Mouse (Mus musculus) macrophage (primary cell): ENCODE data around the gene Deaf1. TPM values are rescaled to one million over a fixed set of nuclear protein-coding genes. Genes with fewer than 3 reads are reported as not detected.
A peak's percentile ranks its signal among the peaks of the same experiment; 100 is the strongest.

Source experiments
- H3K27ac ChIP-seq: fragments of 350-480 bp; formaldehyde crosslinking; 2 replicates; pipeline ENCODE4 v1.9.0; 2021
- H3K36me3 ChIP-seq: fragments of 350-480 bp; formaldehyde crosslinking; 2 replicates; pipeline ENCODE4 v1.9.0; 2021; ENCODE audit errors: inconsistent target
- H3K4me3 ChIP-seq: fragments of 350-480 bp; formaldehyde crosslinking; 2 replicates; pipeline ENCODE4 v1.9.0; 2021; ENCODE audit errors: inconsistent target
- H3K79me2 ChIP-seq: fragments of 350-480 bp; formaldehyde crosslinking; 2 replicates; pipeline ENCODE4 v1.9.0; 2021; ENCODE audit errors: inconsistent target
- WGBS: methylation state at CpG from one replicate; pipeline ENCODE4 v1.1.7; 2026; ENCODE audit warnings: inconsistent platforms; ENCODE audit not compliant: missing documents; 5-methylcytosine and 5-hydroxymethylcytosine counted together
- polyA plus RNA-seq: library from polyadenylated mRNA; stranded (reverse); fragments of 250-400 nt; gene quantifications from 3 replicates; pipeline ENCODE4 v1.2.4, GENCODE M21; 2018; ENCODE audit warnings: inconsistent platforms

Deaf1 gene
- polyA plus RNA-seq, 1 experiment from 2014 or later, result 14.6 TPM

DNA sequence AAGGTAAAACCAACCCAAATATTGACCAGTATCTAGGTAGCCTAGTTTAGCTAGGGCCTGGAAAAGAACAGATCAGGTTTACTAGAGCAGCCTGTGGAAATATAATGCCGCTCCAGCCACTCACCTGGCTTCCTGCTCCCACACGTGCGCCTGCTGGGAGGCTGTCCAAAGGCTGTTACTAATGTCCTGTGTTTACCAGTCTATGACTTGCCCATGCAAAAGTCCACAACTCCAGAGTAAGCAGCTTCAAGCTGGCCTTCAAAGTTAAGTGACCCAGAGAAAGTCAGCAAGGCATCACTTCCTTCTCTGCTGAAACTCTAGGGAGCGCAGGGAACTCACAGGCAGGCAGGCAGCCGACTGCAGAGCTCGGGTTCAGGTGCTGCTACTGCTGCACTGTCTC is 4.5 kb upstream of the Deaf1 start:
- Histone ChIP-seq H3K4me3 (no peak overlapping the region), H3K79me2 (no peaks in the 10 kb centered on the region; the same call in 1 of the 2 replicates), H3K27ac (no peak overlapping the region), H3K36me3 (peaks cover 33% of the 10 kb centered on the region)
- 90% methylated on average over 6 of the region's 6 CpGs for WGBS

DNA sequence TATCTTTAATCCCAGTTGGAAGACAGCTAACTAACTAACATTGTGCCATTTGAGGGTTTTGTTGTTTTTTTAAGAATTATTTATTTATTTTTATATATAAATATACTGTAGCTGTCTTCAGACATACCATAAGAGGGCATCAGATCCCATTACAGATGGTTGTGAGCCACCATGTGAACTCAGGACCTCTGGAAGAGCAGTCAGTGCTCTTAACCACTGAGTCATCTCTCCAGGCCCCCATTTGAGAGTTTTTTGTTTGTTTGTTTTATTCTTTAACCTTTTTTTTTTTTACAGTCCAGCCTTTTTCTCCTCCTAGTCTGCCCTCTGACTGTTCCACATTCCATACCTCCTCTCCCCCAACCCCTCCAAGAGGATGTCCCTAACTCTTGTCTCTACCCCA is 3.2 kb upstream of the Deaf1 start:
- peaks cover 13% of the 10 kb centered on the region for H3K79me2 ChIP-seq
- no peak overlapping the region for H3K27ac ChIP-seq
- no peak overlapping the region for H3K4me3 ChIP-seq
- H3K36me3 ChIP-seq, result peaks cover 27% of the 10 kb centered on the region

DNA sequence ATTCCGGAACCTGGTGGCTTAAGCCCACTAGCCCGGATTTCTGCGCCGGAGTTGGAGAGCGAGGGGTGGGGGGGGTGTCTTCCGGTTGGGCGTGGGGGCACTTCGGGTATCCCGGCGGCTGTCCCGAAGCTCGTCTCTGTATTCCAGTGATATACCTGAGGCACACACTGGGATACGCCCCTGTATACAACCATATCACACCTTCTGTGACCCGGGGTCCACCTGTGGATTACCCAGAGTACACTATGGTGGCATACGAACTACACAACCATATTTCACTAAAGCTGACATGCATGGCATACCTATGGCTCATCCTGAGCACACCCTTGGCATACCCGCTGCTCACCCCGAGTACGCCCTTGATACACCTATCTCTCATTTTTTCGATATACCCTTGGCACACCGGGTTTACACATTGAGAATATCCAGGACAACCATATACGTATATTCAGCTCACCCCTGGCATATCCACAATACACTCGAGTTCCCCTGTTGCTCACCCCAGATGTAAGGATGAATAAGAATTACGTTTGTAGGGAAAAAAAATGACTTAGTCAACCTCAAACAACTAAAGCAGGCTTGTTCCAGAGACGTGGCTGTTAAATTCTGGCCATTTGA is 992 bp upstream of the Deaf1 start:
- Histone ChIP-seq H3K79me2 (peaks cover 24% of the 10 kb centered on the region), H3K4me3 (peak overlapping the region; percentile 80), H3K36me3 (peaks cover 17% of the 10 kb centered on the region), H3K27ac (peak overlapping the region; percentile 51)
- 15% methylated on average over 24 of the region's 24 CpGs for WGBS

- Histone ChIP-seq H3K27ac (no peak overlapping the region), H3K4me3 (peak overlapping the region; percentile 30), H3K79me2 (peaks cover 24% of the 10 kb centered on the region), H3K36me3 (peaks cover 23% of the 10 kb centered on the region)
- 11% methylated on average over 35 of the region's 35 CpGs for WGBS
These were observed 694 bp downstream of the Deaf1 start for GRCm38 (mm10) chr7:141326546-141327446.

- H3K4me3 ChIP-seq, result no peak overlapping the region
- WGBS, result 94% methylated on average over 1 of the region's 1 CpGs
- no peak overlapping the region for H3K27ac ChIP-seq
- peaks cover 40% of the 10 kb centered on the region for H3K36me3 ChIP-seq
- peaks cover 24% of the 10 kb centered on the region for H3K79me2 ChIP-seq
These were observed 2.8 kb downstream of the Deaf1 start for GRCm38 (mm10) chr7:141324686-141325085.

- Histone ChIP-seq H3K4me3 (no peak overlapping the region), H3K79me2 (peaks cover 7% of the 10 kb centered on the region; the same call in 1 of the 2 replicates), H3K36me3 (peaks cover 48% of the 10 kb centered on the region), H3K27ac (no peak overlapping the region)
- WGBS, result 83% methylated on average over 2 of the region's 2 CpGs
These were observed 8.0 kb downstream of the Deaf1 start for GRCm38 (mm10) chr7:141319446-141319845.

DNA sequence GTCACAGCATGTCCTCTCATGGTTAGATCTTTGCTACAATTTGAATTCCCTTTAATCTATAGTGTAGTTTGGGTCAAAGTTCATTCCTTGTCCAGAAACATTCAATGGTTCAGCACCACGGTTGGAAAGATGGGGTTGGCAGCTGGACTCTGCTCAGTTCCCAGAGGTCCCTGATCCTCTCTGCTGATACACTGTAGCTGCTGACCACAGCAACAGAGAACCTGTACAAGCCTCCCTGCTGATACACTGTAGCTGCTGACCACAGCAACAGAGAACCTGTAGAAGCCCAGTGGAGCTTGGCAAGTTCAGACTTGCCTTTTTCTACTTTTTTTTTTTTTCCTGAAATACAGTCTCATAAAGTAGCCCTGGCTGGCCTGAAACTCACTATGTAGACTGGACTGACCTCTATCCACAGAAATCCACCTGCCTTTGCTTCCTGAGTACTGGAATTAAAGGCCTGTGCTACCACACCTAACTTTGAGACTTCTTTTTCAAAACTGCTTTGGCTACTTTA is 9.8 kb downstream of the Deaf1 start:
- Histone ChIP-seq H3K27ac (no peak overlapping the region), H3K79me2 (no peaks in the 10 kb centered on the region), H3K36me3 (peaks cover 49% of the 10 kb centered on the region), H3K4me3 (no peak overlapping the region)
- WGBS, result 78% methylated on average over 1 of the region's 1 CpGs

DNA sequence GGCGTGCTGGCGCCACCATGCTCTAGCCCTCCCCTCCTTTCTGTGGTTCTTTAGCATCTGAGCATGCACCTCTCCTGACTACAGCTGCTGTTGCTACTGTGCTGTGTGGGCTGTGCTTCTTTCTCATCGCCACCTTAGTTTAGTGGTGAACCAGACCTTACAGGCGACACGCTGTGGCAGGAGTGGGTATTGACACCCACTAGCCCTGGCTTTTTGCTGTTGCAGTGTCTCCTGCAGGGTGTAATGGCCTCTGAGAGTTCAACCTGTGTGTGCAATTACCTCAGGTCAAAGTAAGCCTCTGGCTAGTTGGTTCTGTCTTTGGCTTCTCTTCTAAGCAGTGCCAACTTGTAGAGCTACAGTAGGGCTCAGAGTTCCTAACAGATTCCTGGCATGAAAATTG is 11.5 kb downstream of the Deaf1 start:
- Histone ChIP-seq H3K4me3 (no peak overlapping the region), H3K79me2 (no peaks in the 10 kb centered on the region), H3K27ac (no peak overlapping the region), H3K36me3 (peaks cover 45% of the 10 kb centered on the region; the same call in 1 of the 2 replicates)
- WGBS, result 64% methylated on average over 5 of the region's 5 CpGs

DNA sequence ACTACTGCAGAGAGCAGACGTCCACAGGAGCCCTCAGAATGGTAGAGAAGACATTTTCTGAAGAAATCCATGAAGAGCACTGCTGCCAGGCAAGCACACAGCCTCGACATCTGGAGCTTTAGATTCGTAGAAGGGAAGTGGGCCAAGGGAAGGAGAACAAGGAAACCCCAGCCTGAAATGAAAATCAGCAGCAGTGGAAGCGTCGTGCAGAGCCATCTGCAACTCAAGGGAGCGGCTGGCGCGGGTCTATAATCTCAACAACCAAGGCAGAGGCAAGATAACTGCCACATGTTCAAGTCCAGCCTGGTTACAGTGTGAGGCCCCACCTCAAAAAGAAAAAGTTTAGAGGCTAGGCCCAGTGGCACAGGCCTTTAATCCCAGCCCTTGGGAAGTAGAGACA is 12.4 kb downstream of the Deaf1 start:
- Histone ChIP-seq H3K27ac (no peak overlapping the region), H3K36me3 (peaks cover 46% of the 10 kb centered on the region; the same call in 1 of the 2 replicates)
- 90% methylated on average over 8 of the region's 8 CpGs for WGBS

GRCm38 (mm10) chr7:141314416-141314815 is 13.1 kb downstream of the Deaf1 start:
- Histone ChIP-seq H3K4me3 (no peak overlapping the region), H3K79me2 (no peaks in the 10 kb centered on the region), H3K27ac (no peak overlapping the region), H3K36me3 (peaks cover 47% of the 10 kb centered on the region; the same call in 1 of the 2 replicates)
- WGBS, result 100% methylated on average over 2 of the region's 2 CpGs

More for the DNA sequence above, 12.4 kb downstream of the Deaf1 start:
- Histone ChIP-seq H3K4me3 (no peak overlapping the region), H3K79me2 (no peaks in the 10 kb centered on the region)

GRCm38 (mm10) chr7:141304537-141304936 is 23.0 kb downstream of the Deaf1 start:
- WGBS, result 98% methylated on average over 4 of the region's 4 CpGs
- no peaks in the 10 kb centered on the region for H3K79me2 ChIP-seq
- H3K4me3 ChIP-seq, result no peak overlapping the region
- peaks cover 62% of the 10 kb centered on the region; the same call in 1 of the 2 replicates for H3K36me3 ChIP-seq
- H3K27ac ChIP-seq, result no peak overlapping the region

DNA sequence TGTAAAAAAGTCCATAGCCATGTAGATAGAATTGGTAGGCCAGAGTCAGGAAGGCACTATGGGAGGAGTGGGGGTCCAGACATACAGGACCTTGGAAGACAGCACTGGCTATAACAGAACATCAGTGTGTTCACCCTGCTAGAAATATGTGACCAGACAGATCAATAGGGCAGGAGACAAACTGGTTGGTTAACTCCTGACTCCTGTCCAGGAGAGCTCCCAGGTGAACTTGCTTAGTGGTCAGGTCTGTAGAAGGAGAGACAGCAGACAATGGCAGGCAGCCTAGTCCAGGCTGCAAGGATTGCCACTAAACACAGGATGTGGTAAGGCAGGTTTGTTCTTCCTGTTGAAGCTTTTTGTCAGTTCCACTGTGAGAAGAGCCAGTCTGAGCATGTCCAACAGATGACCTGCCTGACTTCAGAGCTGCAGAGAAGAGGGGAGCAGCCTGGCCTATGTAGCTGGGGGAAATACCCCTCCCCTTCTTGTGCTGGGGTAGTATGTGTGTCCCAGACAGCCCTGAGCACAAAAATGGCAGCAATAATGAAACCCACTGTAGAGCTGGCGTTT is 24.7 kb downstream of the Deaf1 start:
- H3K36me3 ChIP-seq, result peaks cover 62% of the 10 kb centered on the region; the same call in 1 of the 2 replicates
- H3K27ac ChIP-seq, result no peak overlapping the region
- H3K79me2 ChIP-seq, result no peaks in the 10 kb centered on the region
- H3K4me3 ChIP-seq, result no peak overlapping the region
- 57% methylated on average over 1 of the region's 1 CpGs for WGBS

GRCm38 (mm10) chr7:141301386-141301785 is 26.1 kb downstream of the Deaf1 start:
- no peak overlapping the region for H3K4me3 ChIP-seq
- H3K27ac ChIP-seq, result no peak overlapping the region
- 97% methylated on average over 9 of the region's 9 CpGs for WGBS
- no peaks in the 10 kb centered on the region for H3K79me2 ChIP-seq
- peaks cover 58% of the 10 kb centered on the region; the same call in 1 of the 2 replicates for H3K36me3 ChIP-seq

DNA sequence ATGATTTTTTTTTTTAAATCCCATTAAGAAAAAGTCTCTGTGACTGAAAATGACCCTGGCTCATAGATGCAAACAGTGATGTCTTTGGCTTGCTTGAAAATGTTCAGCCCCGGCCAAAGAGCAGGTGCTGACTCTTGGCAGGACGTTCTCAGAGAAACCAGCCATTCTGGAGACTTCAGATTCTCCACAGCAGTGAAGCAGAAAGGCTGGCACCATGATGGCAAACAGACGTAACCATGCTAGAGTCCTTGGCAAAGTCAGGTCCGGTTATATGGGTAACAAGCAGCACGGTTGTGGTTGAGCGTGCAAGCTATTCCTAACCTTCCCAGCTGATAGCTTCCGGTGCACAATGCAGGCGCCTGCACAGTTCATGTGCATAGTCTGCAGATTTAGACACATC is 28.3 kb downstream of the Deaf1 start:
- Histone ChIP-seq H3K36me3 (peaks cover 36% of the 10 kb centered on the region; the same call in 1 of the 2 replicates), H3K27ac (no peak overlapping the region), H3K4me3 (no peak overlapping the region), H3K79me2 (no peaks in the 10 kb centered on the region)
- 97% methylated on average over 8 of the region's 8 CpGs for WGBS
